Mouse (Mus musculus) intestine, postnatal 0 days (tissue): ENCODE measurements around the gene Erp29. TPM values are rescaled to one million over a fixed set of nuclear protein-coding genes. Genes with fewer than 3 reads are reported as not detected.

Experiments used
- ATAC-seq: fragments of 200-750 bp; cut with Nextera tagmentation; 2 replicates; pipeline ENCODE4 v1.8.0; 2017; ENCODE audit warnings: mild to moderate bottlenecking, moderate TSS enrichment, moderate library complexity
- H3K27ac ChIP-seq: fragments of 300-500 bp; sonication (generic); 2 replicates; pipeline ENCODE4 v1.5.1; 2014; ENCODE audit warnings: mild to moderate bottlenecking, low read depth, low read length, moderate library complexity
- H3K27me3 ChIP-seq: fragments of 300-500 bp; sonication (generic); replicated peaks from 2 replicates; pipeline ENCODE4 v1.6.1; 2014; ENCODE audit warnings: low read length, mixed read lengths; ENCODE audit not compliant: control insufficient read depth, insufficient read depth
- H3K36me3 ChIP-seq: fragments of 300-500 bp; sonication (generic); 2 replicates; pipeline ENCODE4 v1.6.1; 2014; ENCODE audit warnings: mild to moderate bottlenecking, moderate library complexity; ENCODE audit not compliant: control insufficient read depth, insufficient read depth
- H3K4me1 ChIP-seq: fragments of 300-500 bp; sonication (generic); replicated peaks from 2 replicates; pipeline ENCODE4 v1.6.1; 2014; ENCODE audit warnings: antibody characterized with exemption, low read length, mixed read lengths; ENCODE audit not compliant: control insufficient read depth, insufficient read depth
- H3K4me2 ChIP-seq: fragments of 300-500 bp; sonication (generic); replicated peaks from 2 replicates; pipeline ENCODE4 v1.6.1; 2014; ENCODE audit warnings: low read depth, mild to moderate bottlenecking, moderate library complexity
- H3K4me3 ChIP-seq: fragments of 300-500 bp; sonication (generic); 2 replicates; pipeline ENCODE4 v1.5.1; 2014; ENCODE audit warnings: low read depth, low read length
- H3K9ac ChIP-seq: fragments of 300-500 bp; sonication (generic); 2 replicates; pipeline ENCODE4 v1.6.1; 2014; ENCODE audit warnings: mild to moderate bottlenecking, low read depth, low read length
- H3K9me3 ChIP-seq: fragments of 300-500 bp; sonication (generic); 2 replicates; pipeline ENCODE4 v1.6.1; 2016; ENCODE audit warnings: mixed run types; ENCODE audit not compliant: control insufficient read depth
- CTCF ChIP-seq: sonication (generic); IDR thresholded peaks from 2 replicates; pipeline ENCODE4 v1.5.1; 2016; ENCODE audit warnings: low read depth, mild to moderate bottlenecking, control low read depth, antibody characterized with exemption, moderate library complexity
- WGBS: fragments of 180-500 bp; shearing (Covaris S2); extraction: QIAGEN DNeasy Blood & Tissue Kit; methylation state at CpG from one replicate; pipeline ENCODE4 v1.1.7; 2014; 5-methylcytosine and 5-hydroxymethylcytosine counted together
- polyA plus RNA-seq: library from polyadenylated mRNA; unstranded; fragments of >200 nt; fragmentation: Nextera tagmentation; extraction: Ambion mirVana; gene quantifications from 2 replicates; pipeline ENCODE4 v1.2.1, GENCODE M21; 2015

Gene Erp29
- polyA plus RNA-seq, 1 experiment from 2014 or later, result 164 TPM

GRCm38 (mm10) chr5:121380692-121381091 is 71.6 kb downstream of the Erp29 start:
- TF ChIP-seq CTCF, result peak; percentile 70
- H3K27ac ChIP-seq, result no peak overlapping the region

DNA sequence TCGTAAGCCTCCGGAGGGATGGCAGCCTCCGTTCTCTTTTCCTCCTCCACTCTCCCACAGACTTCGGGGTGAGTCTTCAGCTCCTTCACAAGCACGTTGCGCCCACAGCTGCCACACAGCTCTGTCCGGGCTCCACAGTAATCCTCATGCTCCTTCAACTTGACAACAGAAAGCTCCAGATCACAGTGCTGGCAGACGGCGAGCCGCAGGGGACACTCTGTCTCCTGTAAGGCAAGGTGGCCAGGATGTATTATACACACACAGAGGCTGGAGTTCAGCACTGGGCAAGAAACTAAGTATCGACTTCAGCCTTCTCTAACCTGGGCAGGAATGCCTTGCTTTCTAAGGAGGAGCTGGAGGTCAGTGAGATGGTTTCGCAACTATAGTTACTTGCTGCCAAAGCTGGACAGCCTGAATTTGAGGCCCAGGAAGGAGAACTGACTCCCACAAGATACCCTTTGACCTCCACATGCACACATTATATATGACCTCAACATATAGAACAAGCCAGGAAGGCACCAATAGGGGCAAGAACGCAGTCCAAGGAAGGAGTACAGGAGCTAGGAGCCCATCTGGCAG is 73.5 kb downstream of the Erp29 start:
- 88% methylated on average over 13 of the region's 13 CpGs for WGBS
- ATAC-seq, result no peak
- Histone ChIP-seq H3K4me1 (0 out of 2 replicates have a peak, but pooled peaks cover 3% of the 10 kb centered on the region), H3K27ac (no peak overlapping the region), H3K4me2 (no peak overlapping the region), H3K4me3 (no peak overlapping the region), H3K36me3 (peaks cover 78% of the 10 kb centered on the region), H3K9ac (no peak overlapping the region), H3K9me3 (no peaks in the 10 kb centered on the region), H3K27me3 (no peaks in the 10 kb centered on the region)
- no peak for TF ChIP-seq CTCF

More at GRCm38 (mm10) chr5:121380692-121381091, 71.6 kb downstream of the Erp29 start:
- H3K4me1 ChIP-seq, result 0 out of 2 replicates have a peak, but pooled peaks cover 3% of the 10 kb centered on the region
- no peak overlapping the region for H3K9ac ChIP-seq
- 83% methylated on average over 2 of the region's 2 CpGs for WGBS
- H3K27me3 ChIP-seq, result no peaks in the 10 kb centered on the region
- no peak overlapping the region for H3K4me3 ChIP-seq
- ATAC-seq, result no peak
- no peaks in the 10 kb centered on the region for H3K9me3 ChIP-seq
- peaks cover 62% of the 10 kb centered on the region for H3K36me3 ChIP-seq
- no peak overlapping the region for H3K4me2 ChIP-seq

Other genes with a start within 250 kb of the Erp29 start
- gene Rpl6, start 248.0 kb downstream of the Erp29 start, polyA plus RNA-seq, result 359 and 402 TPM in 2 replicates
- 2.1 and 2.2 TPM in 2 replicates for gene Hectd4, start 232.3 kb downstream of the Erp29 start, polyA plus RNA-seq
- gene Trafd1, start 66.9 kb downstream of the Erp29 start, polyA plus RNA-seq, result 99.1 and 100 TPM in 2 replicates
- gene Naa25, start 54.6 kb downstream of the Erp29 start, polyA plus RNA-seq, result 14.2 and 15.0 TPM in 2 replicates
- 6.8 and 7.2 TPM in 2 replicates for gene Tmem116, start 613 bp downstream of the Erp29 start, polyA plus RNA-seq
- gene Adam1b, start 50.9 kb upstream of the Erp29 start, polyA plus RNA-seq, result 0.04 TPM in 1 of 2 replicates, not detected in the other
- 0.39 and 0.51 TPM in 2 replicates for gene Adam1a, start 93.0 kb upstream of the Erp29 start, polyA plus RNA-seq
- not detected in 2 replicates for gene Gm42878, start 93.0 kb upstream of the Erp29 start, polyA plus RNA-seq
- 36.7 and 36.9 TPM in 2 replicates for gene Mapkapk5, start 93.4 kb upstream of the Erp29 start, polyA plus RNA-seq
- gene Aldh2, start 141.3 kb upstream of the Erp29 start, polyA plus RNA-seq, result 179 and 181 TPM in 2 replicates
- 3.5 and 3.8 TPM in 2 replicates for gene Acad12, start 166.4 kb upstream of the Erp29 start, polyA plus RNA-seq
- gene Acad10, start 208.0 kb upstream of the Erp29 start, polyA plus RNA-seq, result 5.3 and 5.6 TPM in 2 replicates
- 30.6 and 30.7 TPM in 2 replicates for gene Brap, start 208.1 kb upstream of the Erp29 start, polyA plus RNA-seq